Mouse (Mus musculus) mouse embryonic stem cell (cell line): ENCODE data around the gene Smim14.
"Not testable (repeated sequence)": the region's sequence is repeated elsewhere in the genome, so short reads cannot be mapped to it uniquely, and the experiment has no call there.

Experiments
- in situ Hi-C, 2 experiments: fragments of 300-500 bp; cut with MboI; formaldehyde crosslinking; loops; 1 replicate in 1 of 2; 3 replicates in 1 of 2; pipeline ENCODE4 v1.14.3; 2019 to 2020; ENCODE audit warnings: low sequenced_read_pairs in 2 of 2, low pct_unique_long_range_greater_than_20kb in 1 of 2, mixed read lengths in 1 of 2; ENCODE audit not compliant: unreplicated experiment in 1 of 2

Smim14 gene

DNA sequence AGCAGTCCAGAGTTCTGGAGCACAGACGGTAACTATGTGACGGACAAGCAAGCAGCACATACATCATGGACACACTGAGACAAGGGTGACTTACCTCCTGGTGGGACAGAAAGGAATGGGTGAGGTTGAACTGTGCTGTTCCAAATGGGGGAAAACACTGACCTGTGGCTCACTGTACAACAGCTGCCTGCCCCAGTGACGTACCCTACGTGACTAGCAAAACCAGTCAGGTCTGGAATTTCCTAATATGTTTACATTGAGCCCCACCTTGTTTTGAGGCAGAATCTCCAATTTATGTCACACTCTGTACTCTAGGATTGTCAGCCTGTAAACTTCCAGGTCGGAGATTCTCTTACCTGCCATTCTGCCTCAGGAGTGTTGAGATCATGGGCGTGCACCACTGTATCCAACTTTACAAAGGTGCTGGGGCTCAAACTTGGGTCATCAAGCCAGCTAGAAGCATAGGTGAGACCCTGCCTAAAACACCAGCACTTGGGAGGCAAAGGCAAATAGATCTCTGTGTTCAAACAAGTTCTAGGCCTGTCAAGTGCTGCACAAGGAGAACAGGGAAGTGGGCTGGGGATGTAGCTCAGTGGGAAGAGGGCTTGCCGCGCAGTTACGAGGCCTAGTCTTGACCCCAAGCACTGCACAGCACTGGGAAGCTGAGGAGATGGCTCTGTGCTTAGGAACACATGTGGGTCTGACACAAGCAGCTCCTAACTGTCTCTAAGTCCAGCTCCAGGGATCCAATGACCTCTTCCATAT, 57.1 kb downstream of the Smim14 start:
- in situ Hi-C loops = no loop called here

DNA sequence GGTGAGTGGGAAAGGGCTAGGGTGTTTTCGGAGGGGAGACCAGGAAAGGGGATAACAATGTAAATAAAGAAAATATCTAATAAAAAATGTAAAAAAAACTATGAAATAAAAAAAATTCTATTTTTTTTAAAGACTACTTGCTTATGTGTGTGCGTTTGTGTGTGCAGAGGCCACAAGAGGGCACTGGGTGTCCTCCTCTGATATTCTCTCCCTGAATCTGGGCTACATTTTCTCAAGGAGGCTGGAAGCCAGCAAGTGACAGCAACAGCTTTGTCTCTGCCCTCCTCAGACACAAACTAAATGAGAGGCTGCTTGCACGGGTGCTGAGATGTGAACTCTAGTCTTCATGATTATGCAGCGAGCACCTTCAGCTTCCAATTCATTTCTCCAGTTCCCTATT, 58.8 kb downstream of the Smim14 start:
- in situ Hi-C loops = no loop called here

DNA sequence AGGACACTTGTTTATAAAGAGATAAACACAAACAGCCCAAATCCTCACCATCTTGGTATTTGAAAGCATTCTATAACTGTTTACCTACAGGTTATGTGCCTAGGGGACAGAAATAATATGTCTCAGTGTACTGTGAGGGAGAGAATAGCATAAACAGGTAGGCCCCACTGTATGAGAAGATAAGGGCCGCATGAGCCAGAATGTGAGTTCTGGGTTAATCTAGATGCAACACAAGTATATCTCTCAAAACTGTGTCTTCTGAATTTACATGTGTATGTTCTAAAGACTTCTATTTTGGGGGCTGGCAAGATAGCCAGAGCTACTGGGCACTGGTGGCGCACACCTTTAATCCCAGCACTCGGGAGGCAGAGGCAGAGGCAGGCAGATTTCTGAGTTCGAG, 60.2 kb downstream of the Smim14 start:
- in situ Hi-C loops = not testable (repeated sequence)

DNA sequence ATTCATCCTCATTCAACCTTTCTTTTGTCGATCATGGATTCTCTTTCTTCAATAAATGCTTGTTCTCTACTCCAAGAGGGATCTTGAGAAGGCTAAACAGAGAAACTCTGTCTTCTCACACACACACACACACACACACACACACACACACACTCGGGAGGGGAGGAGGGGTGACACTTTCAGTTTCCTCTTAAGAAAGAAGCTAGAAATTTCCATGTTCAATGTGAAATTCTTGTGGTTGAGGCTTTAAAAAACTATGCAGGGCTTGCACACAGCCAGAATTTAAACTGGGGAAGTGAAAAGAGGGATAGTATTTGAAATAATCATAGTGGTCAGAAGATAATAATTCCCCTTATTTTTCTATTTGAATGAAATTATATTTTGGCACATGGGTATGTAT, 61.2 kb downstream of the Smim14 start:
- in situ Hi-C loops = no loop called here

DNA sequence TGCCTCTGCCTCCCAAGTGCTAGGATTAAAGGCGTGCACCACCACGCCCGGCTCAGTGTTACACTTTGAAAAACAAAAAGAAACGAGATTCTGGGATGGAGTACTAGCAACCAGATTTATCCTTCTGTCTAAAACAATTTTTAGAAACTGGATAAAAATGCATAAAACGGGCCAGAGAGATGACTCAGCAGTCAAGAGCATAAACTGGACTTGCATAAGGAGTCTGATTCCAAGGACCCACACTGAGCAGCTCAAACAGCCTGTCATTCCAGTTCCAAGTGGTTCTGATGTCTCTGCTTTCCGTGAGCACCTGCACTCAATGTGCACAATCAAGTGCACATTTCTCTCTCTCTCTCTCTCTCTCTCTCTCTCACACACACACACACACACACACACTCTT, 67.2 kb downstream of the Smim14 start:
- in situ Hi-C loops = no loop called here

DNA sequence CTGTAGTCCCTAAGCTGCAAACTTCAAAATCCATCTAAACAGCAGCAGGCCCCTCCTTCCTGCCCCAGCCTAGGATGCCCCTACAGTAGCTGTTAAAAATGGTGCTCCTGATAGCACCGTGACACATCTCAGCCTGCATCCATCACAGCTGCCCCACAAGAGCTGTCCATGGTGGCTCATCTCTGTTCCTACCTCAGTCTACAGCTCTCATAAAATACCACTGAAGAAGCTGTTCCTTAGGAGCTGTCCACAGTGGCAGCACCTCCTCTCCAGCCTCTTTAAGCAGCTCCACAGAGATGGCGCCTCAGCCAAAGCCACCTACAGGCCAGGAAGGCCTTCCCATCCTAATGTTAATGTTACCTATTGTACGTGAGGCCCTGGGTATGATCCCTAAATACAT, 70.1 kb downstream of the Smim14 start:
- in situ Hi-C loops = no loop called here

DNA sequence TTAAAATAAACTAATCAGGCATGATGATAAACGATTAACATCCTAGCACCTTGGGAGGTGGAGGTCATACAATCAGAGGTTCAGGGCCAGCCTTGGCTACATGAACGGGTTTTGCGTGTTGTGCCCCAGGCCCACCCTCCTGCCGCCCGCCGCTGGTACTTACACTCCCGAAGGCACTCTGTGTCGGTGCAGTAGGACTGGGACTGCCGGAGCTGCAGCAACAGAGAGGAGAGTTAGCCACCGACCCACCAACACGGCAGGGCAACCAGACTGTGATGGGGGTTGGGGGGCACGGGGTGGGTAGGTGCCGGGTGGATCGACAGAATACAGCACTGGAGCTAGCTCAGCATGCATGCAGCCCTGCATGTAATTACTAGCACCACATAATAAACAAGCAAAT, 76.6 kb downstream of the Smim14 start:
- in situ Hi-C loops = no loop called here

DNA sequence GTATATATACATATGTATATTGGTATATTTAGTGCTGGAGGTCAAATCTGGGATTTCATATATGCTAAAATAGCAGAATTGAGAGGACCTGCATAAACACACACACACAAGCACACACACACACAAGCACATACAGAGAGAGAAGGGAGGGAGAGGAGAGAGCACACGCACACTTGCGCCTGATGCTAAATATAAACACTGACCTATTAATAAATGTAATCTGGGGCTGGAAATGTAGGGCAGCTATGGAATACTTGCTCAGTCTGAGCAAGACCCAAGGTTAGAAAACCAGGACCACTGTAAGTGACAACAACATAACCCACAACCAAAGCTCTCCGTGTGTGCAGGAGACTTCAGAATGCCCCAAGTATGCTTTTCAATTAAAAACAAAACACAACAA, 77.5 kb downstream of the Smim14 start:
- in situ Hi-C loops = no loop called here

DNA sequence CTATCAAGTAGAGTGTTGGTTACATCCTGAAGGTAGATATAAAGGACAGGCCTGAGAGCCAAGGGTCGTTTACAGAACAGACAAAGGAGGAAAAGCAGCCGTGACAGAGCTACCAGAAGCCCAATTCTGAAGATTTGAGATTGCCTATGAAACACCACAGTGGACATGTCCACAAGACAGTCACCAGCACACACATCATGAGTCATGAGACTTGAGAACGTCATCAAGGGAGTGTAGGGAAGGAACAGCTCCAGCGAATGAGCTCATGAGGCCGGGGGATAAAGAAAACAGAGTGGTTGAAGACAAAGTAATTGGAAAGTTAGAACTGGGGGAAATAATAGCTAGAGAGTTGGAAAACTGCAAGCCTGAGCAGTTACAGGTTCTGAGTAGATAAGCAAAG, 79.1 kb downstream of the Smim14 start:
- in situ Hi-C loops = no loop called here

DNA sequence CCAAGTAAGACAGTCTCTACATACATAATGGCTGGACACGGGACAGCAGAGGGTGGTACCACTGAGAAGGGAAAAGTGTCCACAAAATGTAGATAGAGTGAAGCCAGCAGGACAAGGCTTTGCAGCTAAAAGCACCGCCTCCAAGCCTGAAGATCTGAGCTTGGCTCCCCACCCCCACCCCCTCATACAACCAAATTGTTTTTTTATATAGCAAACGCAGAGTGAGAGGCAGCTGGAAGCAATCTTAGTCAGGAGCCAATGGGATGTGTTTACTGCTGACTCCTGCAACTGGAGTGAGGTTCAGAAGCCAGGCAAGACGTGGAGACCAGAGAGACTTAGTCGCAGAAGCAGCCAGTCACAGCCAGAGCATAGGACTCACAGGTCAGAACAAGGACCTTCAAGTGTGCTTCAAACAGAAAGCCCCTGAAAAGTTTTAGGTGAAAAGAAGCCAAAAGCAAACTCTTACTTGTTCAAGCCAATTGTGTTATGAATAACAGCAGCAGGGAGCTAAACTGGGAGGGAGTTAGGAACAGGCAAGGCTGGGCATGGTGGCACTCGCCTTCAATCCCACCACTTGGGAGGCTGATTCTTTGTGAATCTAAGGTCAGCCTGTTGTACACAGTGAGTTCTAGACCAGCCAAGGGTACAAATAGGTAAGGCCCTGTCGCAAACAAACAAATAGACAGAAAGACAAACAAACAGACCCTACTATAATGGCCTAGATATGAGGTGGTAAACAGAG, 79.7 kb downstream of the Smim14 start:
- in situ Hi-C loops = no loop called here

DNA sequence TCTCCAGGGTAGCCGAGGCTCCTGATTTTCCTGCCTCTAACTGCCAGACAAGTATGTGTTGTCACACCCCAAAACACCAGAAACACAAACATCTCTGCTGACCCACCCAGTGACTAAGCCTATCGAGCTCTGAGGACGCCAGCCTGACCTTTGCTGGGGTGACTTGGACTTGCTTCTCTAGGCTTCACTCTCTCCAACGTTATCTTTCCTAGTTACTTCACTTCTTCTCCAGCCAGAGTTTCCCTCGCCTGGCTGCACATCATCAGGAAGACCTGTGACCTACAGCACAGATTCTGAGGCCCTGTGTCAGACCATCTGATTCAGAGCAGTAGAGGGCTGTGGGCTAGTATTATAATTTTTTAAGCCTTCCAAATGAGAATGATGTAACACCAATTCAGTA, 82.2 kb downstream of the Smim14 start:
- in situ Hi-C loops = no loop called here

DNA sequence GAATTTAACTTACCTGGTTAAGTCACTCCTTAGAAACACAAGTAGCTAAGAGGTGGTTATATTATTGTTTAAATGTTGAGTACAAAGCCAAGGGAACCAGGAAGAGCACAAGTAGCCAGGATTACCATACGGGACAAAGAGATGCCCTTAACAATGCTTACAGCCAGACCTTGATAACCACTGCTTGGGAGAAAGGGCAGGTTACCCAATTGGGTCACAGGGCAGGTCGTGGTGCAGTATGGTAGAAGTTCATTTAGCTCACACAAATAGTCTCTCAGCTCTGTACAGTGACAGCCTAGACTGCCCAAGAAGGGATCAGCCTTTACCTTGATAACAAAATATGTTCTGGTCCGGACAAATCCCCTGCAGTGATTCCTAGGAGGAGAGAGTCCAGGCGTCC, 88.0 kb downstream of the Smim14 start:
- in situ Hi-C loops = no loop called here

DNA sequence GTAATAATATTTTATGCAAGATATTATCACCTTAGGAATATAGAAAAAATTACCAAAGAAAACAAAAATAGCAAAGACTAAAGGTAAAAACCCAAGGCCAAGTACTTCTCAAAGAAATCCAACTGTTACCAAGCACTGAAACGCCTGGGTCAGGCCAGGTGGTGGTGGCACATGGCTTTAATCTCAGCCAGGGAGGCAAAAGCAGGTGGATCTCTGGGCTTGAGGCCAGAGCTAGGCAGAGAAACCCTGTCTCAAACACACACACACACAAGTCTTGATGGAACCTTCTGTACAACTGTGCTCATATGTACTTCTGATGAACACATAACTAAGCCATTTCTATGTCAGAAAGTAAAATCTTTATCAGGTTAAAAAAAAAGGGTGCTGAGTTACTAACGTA, 89.2 kb downstream of the Smim14 start:
- in situ Hi-C loops = no loop called here

DNA sequence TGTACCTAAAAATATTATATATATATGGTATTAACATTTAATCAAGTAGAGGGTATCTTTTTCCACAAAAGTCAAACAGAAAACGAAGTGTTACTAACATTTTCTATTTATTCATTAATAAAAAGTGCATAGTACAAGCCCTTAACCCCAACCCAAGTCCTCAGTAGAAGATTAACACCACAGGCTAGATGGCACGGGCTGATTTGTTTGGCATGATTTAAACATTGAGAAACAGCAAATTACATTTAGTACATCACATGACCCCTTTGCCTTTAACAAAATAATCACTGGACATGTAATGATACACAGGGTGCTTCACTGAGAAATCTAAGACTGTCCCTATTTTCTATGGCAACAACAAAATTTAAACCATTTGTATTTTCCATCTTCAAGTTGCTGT, 90.2 kb downstream of the Smim14 start:
- in situ Hi-C loops = no loop called here

DNA sequence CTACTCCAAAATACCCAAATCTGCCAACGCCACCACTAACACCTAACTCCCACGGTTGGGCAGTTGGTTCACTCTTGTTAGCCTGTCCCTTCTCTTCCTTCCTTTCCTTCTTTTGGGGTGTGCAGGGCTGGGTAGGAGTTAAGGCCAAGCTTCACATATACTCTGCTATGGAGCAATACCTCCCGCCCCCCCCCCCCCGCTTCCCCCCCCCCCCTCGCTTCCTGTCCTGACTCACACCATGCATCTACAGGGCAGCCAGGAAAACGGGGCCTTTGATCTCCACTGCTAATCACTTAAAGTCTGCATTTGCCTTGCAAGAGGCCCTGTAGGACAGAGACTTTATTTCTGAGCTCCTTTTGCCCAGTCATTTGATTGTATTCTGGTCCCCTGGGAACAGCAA, 92.0 kb downstream of the Smim14 start:
- in situ Hi-C loops = no loop called here

DNA sequence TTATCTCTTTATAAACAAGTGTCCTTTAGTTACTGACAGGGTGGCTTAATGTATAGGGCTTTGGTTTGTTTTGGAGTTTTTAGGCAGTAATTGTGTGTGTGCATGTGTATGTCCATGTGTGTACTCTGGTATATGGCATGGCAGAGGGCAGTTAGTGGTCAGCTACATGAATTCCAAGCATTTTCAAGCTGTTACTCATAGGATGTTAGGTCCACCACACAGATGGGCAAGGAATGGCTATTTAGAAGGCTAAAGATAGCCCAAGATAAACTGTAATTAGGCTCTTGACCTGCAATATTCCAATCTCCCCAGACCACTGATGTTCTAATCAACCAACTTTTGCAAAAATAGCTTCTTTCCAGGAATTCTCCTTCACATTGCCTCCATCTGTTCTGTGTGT, 98.9 kb downstream of the Smim14 start:
- in situ Hi-C loops = no loop called here

DNA sequence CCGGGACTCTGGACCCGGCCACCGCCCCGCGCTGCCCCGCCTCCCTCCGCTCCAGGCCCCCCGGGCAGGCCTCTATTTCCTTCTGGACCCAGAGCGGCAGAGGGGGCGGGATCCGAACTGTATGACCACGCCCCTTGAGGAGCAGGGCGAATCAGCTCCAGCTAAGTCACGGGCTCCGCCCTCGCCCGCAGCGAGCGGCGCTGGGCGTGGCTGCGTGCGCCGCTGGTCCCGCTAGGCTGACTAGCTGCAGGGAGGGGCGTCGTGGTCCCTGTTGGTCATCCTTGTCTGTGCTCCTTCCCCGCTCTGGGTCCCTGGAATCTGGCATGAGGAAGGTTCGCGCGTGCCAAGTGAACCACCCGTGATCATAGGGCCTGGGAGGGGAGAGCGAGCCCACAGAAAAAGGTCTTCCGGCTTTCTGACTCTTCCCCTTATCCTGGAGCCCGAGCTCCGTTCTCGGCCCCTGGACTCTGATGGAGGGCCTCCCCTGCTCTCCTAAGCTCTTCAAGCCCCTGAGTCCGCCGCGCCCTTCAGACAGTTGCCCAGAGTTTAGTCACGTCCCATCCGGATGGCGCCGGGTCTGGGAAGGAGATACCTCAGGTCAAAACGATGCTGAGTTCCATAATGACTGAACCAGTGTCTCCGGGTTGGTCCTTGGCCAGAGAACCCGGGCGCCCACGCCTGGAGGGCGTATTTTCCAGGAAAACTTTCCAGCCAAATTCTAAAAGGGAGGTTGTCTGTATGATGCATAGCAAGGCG, 101.0 kb downstream of the Smim14 start, which contains the start of gene Ugdh:
Gene Ugdh (minus strand): TSS at position 144 of the 756 bp plus-strand sequence.
- in situ Hi-C loops = no loop called here

DNA sequence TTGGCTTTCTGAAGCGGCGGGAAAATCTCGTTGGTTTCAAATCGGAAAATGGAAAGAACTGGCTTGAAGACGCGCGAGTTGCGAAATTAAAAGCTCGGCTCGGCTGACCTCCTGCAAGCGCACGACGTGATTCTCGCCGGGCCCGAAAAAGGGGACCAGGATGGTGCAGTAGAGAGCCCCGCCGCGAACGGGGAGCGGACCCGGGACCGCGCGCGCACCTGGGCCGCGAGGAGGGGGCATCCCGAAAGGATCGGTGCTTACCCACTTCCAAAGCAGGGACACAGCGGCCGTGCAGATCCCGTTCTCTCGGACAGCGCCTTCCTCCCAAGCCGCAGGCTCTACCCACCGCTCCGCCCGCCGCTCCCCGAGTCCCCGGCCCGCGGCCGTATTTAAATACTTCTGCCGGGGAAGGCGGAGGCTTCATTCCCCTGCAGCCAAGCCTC, 101.6 kb downstream of the Smim14 start:
- in situ Hi-C loops = no loop called here
